ENCODE assay signal across 9 mouse cellular contexts in genomic region chr2:178885686-178886085, GRCm38 (mm10).
DNase-seq lines count a peak whose midpoint lies in the region; TF ChIP-seq lines count a peak whose summit lies in the region.
"Had no signal": no experiment of that assay in that cellular context is flagged by ENCODE, and none has a peak within 500 bp of the region (broad histone marks: within the 10 kb centered on the region; RNA-seq: fewer than 3 reads in every experiment).

No protein-coding gene starts in this region.

- TF ChIP-seq POLR2A in testis, adult 2 months (IDR thresholded peaks at IDR 0.05; ENCODE audit: control insufficient read depth, low read depth, low read length), result no peak
- no peak for TF ChIP-seq POLR2A in thymus, adult 2 months (IDR thresholded peaks at IDR 0.05; ENCODE audit: control insufficient read depth, extremely low read depth, insufficient read depth, low read length, poor library complexity)

- no peaks in the 10 kb centered on the region for H3K27me3 ChIP-seq in testis, adult 2 months (ENCODE audit: control insufficient read depth, insufficient read depth, low read length)
- H3K27me3 ChIP-seq in thymus, adult 2 months (ENCODE audit: control insufficient read depth, insufficient read depth, low read length), result no peaks in the 10 kb centered on the region
- H3K27me3 ChIP-seq: lung, embryonic 15.5 days had no signal

- no peaks in the 10 kb centered on the region for H3K36me3 ChIP-seq in testis, adult 2 months (ENCODE audit: control insufficient read depth, insufficient read depth, low read length)
- no peaks in the 10 kb centered on the region for H3K36me3 ChIP-seq in thymus, adult 2 months (ENCODE audit: control insufficient read depth, insufficient read depth, low read length)
- H3K36me3 ChIP-seq: lung, embryonic 15.5 days had no signal

- no peak overlapping the region for H3K27ac ChIP-seq in testis, adult 2 months (ENCODE audit: control insufficient read depth, insufficient read depth, low read depth, low read length)
- H3K27ac ChIP-seq in thymus, adult 2 months (ENCODE audit: control insufficient read depth, insufficient read depth, low read length), result no peak overlapping the region
- H3K27ac ChIP-seq: lung, embryonic 15.5 days had no signal

- TF ChIP-seq CTCF in testis, adult 2 months (IDR thresholded peaks at IDR 0.05; ENCODE audit: control insufficient read depth, insufficient read depth, insufficient replicate concordance, low read depth, low read length), result peak; percentile 34; the same call in 1 of the 2 replicates
- no peak for TF ChIP-seq CTCF in thymus, adult 2 months (IDR thresholded peaks at IDR 0.05; ENCODE audit: borderline replicate concordance, control insufficient read depth, extremely low read depth, insufficient read depth, low read length, poor library complexity)

- no peaks in the 10 kb centered on the region for H3K4me1 ChIP-seq in testis, adult 2 months (ENCODE audit: control insufficient read depth, insufficient read depth, low read length)
- no peaks in the 10 kb centered on the region for H3K4me1 ChIP-seq in thymus, adult 2 months (replicated peaks; ENCODE audit: control insufficient read depth, insufficient read depth, low read length)
- H3K4me1 ChIP-seq: lung, embryonic 15.5 days had no signal

- DNase-seq in heart, postnatal 36 days, result peak; percentile 16 to 32
- no peak for DNase-seq in heart, postnatal 25 days (ENCODE audit: low spot score)
- no peak for DNase-seq in testis, postnatal 14 days (ENCODE audit: low spot score)
- DNase-seq in cerebellum, adult 9-10 months, result peak; percentile 2
- peak; percentile 5 for DNase-seq in lung, postnatal 25 days (ENCODE audit: low spot score)
- DNase-seq in spleen, postnatal 36 days (ENCODE audit: low spot score in 2 of 2), result no peak
- DNase-seq in thymus, adult 2 months, result no peak

- WGBS in thymus, adult 2 months, result 55% methylated on average over 5 of the region's 5 CpGs

- H3K4me3 ChIP-seq in testis, adult 2 months (ENCODE audit: control insufficient read depth, low read depth, low read length), result no peak overlapping the region
- no peak overlapping the region for H3K4me3 ChIP-seq in thymus, adult 2 months (ENCODE audit: control insufficient read depth, insufficient read depth, low read length)
- H3K4me3 ChIP-seq: lung, embryonic 15.5 days had no signal

- intact Hi-C loops in heart, postnatal 36 days (cut with DNase I), result loop anchor here (5.0 kb wide), 2 partner anchors 128 to 258 kb away; no protein-coding TSS in a partner anchor
- intact Hi-C loops in heart, postnatal 25 days (cut with DNase I), result loop anchor here (2.0 to 5.0 kb wide), 2 partner anchors 127 to 258 kb away; no protein-coding TSS in a partner anchor

Comparison
In these comparisons a context has a peak if more than half of its experiments do, and no peak if none do; other contexts are left out.
1. DNase-seq: peak in heart, postnatal 36 days (2 of 2), cerebellum, adult 9-10 months (single experiment) and lung, postnatal 25 days (single experiment); none in heart, postnatal 25 days (single experiment), testis, postnatal 14 days (single experiment), spleen, postnatal 36 days (0 of 2) and thymus, adult 2 months (single experiment).